Mouse (Mus musculus): Measurements from ENCODE around the gene Rex1bd. TPM values are rescaled to one million over a fixed set of nuclear protein-coding genes. Genes with fewer than 3 reads are reported as not detected.

Rex1bd gene
- polyA plus RNA-seq (2016; fragmentation: Nextera tagmentation; extraction: Ambion mirVana): 127 and 128 TPM in 2 replicates

- 3% methylated on average over 40 of the region's 40 CpGs for WGBS
- Histone ChIP-seq H3K9me3 (no peaks in the 10 kb centered on the region), H3K4me3 (peak within 1 kb of the TSS; percentile 91), H3K27me3 (ENCODE audit: insufficient read depth, poor library complexity, severe bottlenecking) (peaks cover 34% of the 10 kb centered on the region), H3K4me1 (peaks cover 54% of the 10 kb centered on the region), H3K36me3 (peaks cover 35% of the 10 kb centered on the region), H3K27ac (peak within 1 kb of the TSS; percentile 98)
- DNase-seq (ENCODE audit: low spot score): peak; percentile 99
Observed at GRCm38 (mm10) chr8:70506328-70507026, at the start of gene Rex1bd. Rex1bd (minus strand) TSS chr8:70506752.

- H3K27me3 ChIP-seq (ENCODE audit: insufficient read depth, poor library complexity, severe bottlenecking): no peaks in the 10 kb centered on the region
- DNase-seq (ENCODE audit: low spot score): no peak
- H3K9me3 ChIP-seq: no peaks in the 10 kb centered on the region
- no peak overlapping the region for H3K4me3 ChIP-seq
- 91% methylated on average over 4 of the region's 4 CpGs for WGBS
- H3K27ac ChIP-seq: no peak overlapping the region
- peaks cover 66% of the 10 kb centered on the region for H3K4me1 ChIP-seq
- no peaks in the 10 kb centered on the region for H3K36me3 ChIP-seq
Observed at GRCm38 (mm10) chr8:70555079-70555747, 48.7 kb upstream of the Rex1bd start.

GRCm38 (mm10) chr8:70553740-70554139 is 47.2 kb upstream of the Rex1bd start:
- H3K27me3 ChIP-seq (ENCODE audit: insufficient read depth, poor library complexity, severe bottlenecking): no peaks in the 10 kb centered on the region
- no peak for DNase-seq (ENCODE audit: low spot score)
- H3K36me3 ChIP-seq: no peaks in the 10 kb centered on the region
- 0 out of 2 replicates have a peak overlapping the region, but pooled peaks have one; percentile 30 for H3K27ac ChIP-seq
- no peak overlapping the region for H3K4me3 ChIP-seq
- peaks cover 57% of the 10 kb centered on the region for H3K4me1 ChIP-seq
- H3K9me3 ChIP-seq: no peaks in the 10 kb centered on the region

- H3K27ac ChIP-seq: no peak overlapping the region
- no peaks in the 10 kb centered on the region for H3K36me3 ChIP-seq
- DNase-seq (ENCODE audit: low spot score): no peak
- H3K9me3 ChIP-seq: no peaks in the 10 kb centered on the region
- H3K27me3 ChIP-seq (ENCODE audit: insufficient read depth, poor library complexity, severe bottlenecking): no peaks in the 10 kb centered on the region
- peaks cover 57% of the 10 kb centered on the region for H3K4me1 ChIP-seq
- H3K4me3 ChIP-seq: no peak overlapping the region
- WGBS: 36% methylated on average over 1 of the region's 1 CpGs
Observed at GRCm38 (mm10) chr8:70552836-70553235, 46.3 kb upstream of the Rex1bd start.

- 32% methylated on average over 3 of the region's 3 CpGs for WGBS
Observed at GRCm38 (mm10) chr8:70551558-70552161, 45.1 kb upstream of the Rex1bd start.

GRCm38 (mm10) chr8:70549412-70550184 is 43.0 kb upstream of the Rex1bd start:
- Histone ChIP-seq H3K4me3 (no peak overlapping the region), H3K36me3 (no peaks in the 10 kb centered on the region), H3K9me3 (no peaks in the 10 kb centered on the region), H3K27ac (no peak overlapping the region), H3K4me1 (peaks cover 54% of the 10 kb centered on the region), H3K27me3 (ENCODE audit: insufficient read depth, poor library complexity, severe bottlenecking) (no peaks in the 10 kb centered on the region)
- 88% methylated on average over 10 of the region's 10 CpGs for WGBS
- no peak for DNase-seq (ENCODE audit: low spot score)

More at GRCm38 (mm10) chr8:70551558-70552161, 45.1 kb upstream of the Rex1bd start:
- Histone ChIP-seq H3K27ac (peak overlapping the region; percentile 17; the same call in 1 of the 2 replicates), H3K4me3 (no peak overlapping the region), H3K36me3 (no peaks in the 10 kb centered on the region), H3K27me3 (ENCODE audit: insufficient read depth, poor library complexity, severe bottlenecking) (no peaks in the 10 kb centered on the region), H3K4me1 (peaks cover 55% of the 10 kb centered on the region), H3K9me3 (no peaks in the 10 kb centered on the region)
- no peak for DNase-seq (ENCODE audit: low spot score)

- no peak for DNase-seq (ENCODE audit: low spot score)
- no peak overlapping the region for H3K4me3 ChIP-seq
- H3K27ac ChIP-seq: no peak overlapping the region
- H3K4me1 ChIP-seq: peaks cover 59% of the 10 kb centered on the region
- no peaks in the 10 kb centered on the region for H3K9me3 ChIP-seq
- H3K36me3 ChIP-seq: no peaks in the 10 kb centered on the region
- H3K27me3 ChIP-seq (ENCODE audit: insufficient read depth, poor library complexity, severe bottlenecking): no peaks in the 10 kb centered on the region
- 87% methylated on average over 6 of the region's 6 CpGs for WGBS
Observed at GRCm38 (mm10) chr8:70547762-70548161, 41.2 kb upstream of the Rex1bd start.

- Histone ChIP-seq H3K27me3 (ENCODE audit: insufficient read depth, poor library complexity, severe bottlenecking) (no peaks in the 10 kb centered on the region), H3K27ac (no peak overlapping the region), H3K9me3 (no peaks in the 10 kb centered on the region), H3K36me3 (no peaks in the 10 kb centered on the region), H3K4me3 (no peak overlapping the region), H3K4me1 (peaks cover 49% of the 10 kb centered on the region)
- no peak for DNase-seq (ENCODE audit: low spot score)
- WGBS: 79% methylated on average over 4 of the region's 4 CpGs
Observed at GRCm38 (mm10) chr8:70546412-70546811, 39.9 kb upstream of the Rex1bd start.

- Histone ChIP-seq H3K4me1 (peaks cover 58% of the 10 kb centered on the region), H3K27ac (0 out of 2 replicates have a peak overlapping the region, but pooled peaks have one; percentile 23), H3K27me3 (ENCODE audit: insufficient read depth, poor library complexity, severe bottlenecking) (no peaks in the 10 kb centered on the region), H3K36me3 (no peaks in the 10 kb centered on the region), H3K4me3 (no peak overlapping the region; the same call in 1 of the 2 replicates), H3K9me3 (no peaks in the 10 kb centered on the region)
- WGBS: 53% methylated on average over 6 of the region's 6 CpGs
- no peak for DNase-seq (ENCODE audit: low spot score)
Observed at GRCm38 (mm10) chr8:70544200-70544687, 37.7 kb upstream of the Rex1bd start.

GRCm38 (mm10) chr8:70541081-70541480 is 34.5 kb upstream of the Rex1bd start:
- 78% methylated on average over 5 of the region's 5 CpGs for WGBS
- DNase-seq (ENCODE audit: low spot score): no peak
- Histone ChIP-seq H3K4me3 (peak overlapping the region; percentile 90), H3K27me3 (ENCODE audit: insufficient read depth, poor library complexity, severe bottlenecking) (no peaks in the 10 kb centered on the region), H3K9me3 (no peaks in the 10 kb centered on the region), H3K4me1 (peaks cover 50% of the 10 kb centered on the region), H3K27ac (no peak overlapping the region), H3K36me3 (peaks cover 15% of the 10 kb centered on the region)

GRCm38 (mm10) chr8:70540507-70541071 is 34.0 kb upstream of the Rex1bd start:
- Histone ChIP-seq H3K27ac (peak overlapping the region; percentile 93; the same call in 1 of the 2 replicates), H3K4me1 (peaks cover 50% of the 10 kb centered on the region), H3K9me3 (no peaks in the 10 kb centered on the region), H3K36me3 (peaks cover 20% of the 10 kb centered on the region), H3K27me3 (ENCODE audit: insufficient read depth, poor library complexity, severe bottlenecking) (no peaks in the 10 kb centered on the region), H3K4me3 (peak overlapping the region; percentile 90)
- WGBS: 44% methylated on average over 7 of the region's 7 CpGs
- DNase-seq (ENCODE audit: low spot score): no peak

- 9% methylated on average over 4 of the region's 4 CpGs for WGBS
Observed at GRCm38 (mm10) chr8:70540013-70540506, 33.5 kb upstream of the Rex1bd start.

More at GRCm38 (mm10) chr8:70540013-70540506, 33.5 kb upstream of the Rex1bd start:
- no peak for DNase-seq (ENCODE audit: low spot score)
- H3K4me3 ChIP-seq: peak overlapping the region; percentile 90
- H3K36me3 ChIP-seq: peaks cover 25% of the 10 kb centered on the region
- peak overlapping the region; percentile 93 for H3K27ac ChIP-seq
- H3K4me1 ChIP-seq: peaks cover 54% of the 10 kb centered on the region
- H3K27me3 ChIP-seq (ENCODE audit: insufficient read depth, poor library complexity, severe bottlenecking): no peaks in the 10 kb centered on the region
- no peaks in the 10 kb centered on the region for H3K9me3 ChIP-seq

Measured in heart, embryonic 10.5 days (tissue).